ENCODE assay signal across 8 mouse cellular contexts in genomic region chr4:130828851-130829673, GRCm38 (mm10). TPM values are rescaled to one million over a fixed set of nuclear protein-coding genes. Genes with fewer than 3 reads are reported as not detected.
DNase-seq lines count a peak whose midpoint lies in the region; ATAC-seq and TF ChIP-seq lines count a peak whose summit lies in the region.

No protein-coding gene starts in this region.

- no peaks in the 10 kb centered on the region for H3K36me3 ChIP-seq in lung, embryonic 14.5 days (ENCODE audit: insufficient read depth)

- H3K4me1 ChIP-seq in lung, embryonic 14.5 days (ENCODE audit: insufficient read depth), result peaks cover 13% of the 10 kb centered on the region; the same call in 1 of the 2 replicates

- H3K9ac ChIP-seq in lung, embryonic 14.5 days, result peak overlapping the region; percentile 13; the same call in 1 of the 2 replicates

- no peak overlapping the region for H3K4me3 ChIP-seq in lung, embryonic 14.5 days (ENCODE audit: low read depth, low read length)

- DNase-seq in adrenal gland, adult 18-20 months (ENCODE audit: low spot score in 2 of 2), result peak; percentile 39 to 55
- DNase-seq in adrenal gland, adult 8-10 months, result no peak
- peak; percentile 84 for DNase-seq in embryo, embryonic 11 days
- peak; percentile 81 to 83 for DNase-seq in heart, adult 9 months (ENCODE audit: low spot score in 2 of 2)
- DNase-seq in kidney, adult 18-20 months, result peak; percentile 79
- peak; percentile 64 for DNase-seq in lung, embryonic 14.5 days
- DNase-seq in retina, postnatal 1 day, result peak; percentile 93
- DNase-seq in cerebellum, adult 9-11 months, result no peak

- H3K27me3 ChIP-seq in lung, embryonic 14.5 days (ENCODE audit: insufficient read depth, low read length), result no peaks in the 10 kb centered on the region

- no peak overlapping the region; the same call in 1 of the 2 replicates for H3K4me2 ChIP-seq in lung, embryonic 14.5 days

- ATAC-seq in lung, embryonic 14.5 days (ENCODE audit: insufficient read depth), result peak; percentile 73

- H3K27ac ChIP-seq in lung, embryonic 14.5 days (ENCODE audit: low read depth), result peak overlapping the region; percentile 60; the same call in 1 of the 2 replicates

- no peak for TF ChIP-seq CTCF in lung, embryonic 14.5 days (IDR thresholded peaks at IDR 0.05; ENCODE audit: low read depth)

- no peaks in the 10 kb centered on the region for H3K9me3 ChIP-seq in lung, embryonic 14.5 days (ENCODE audit: low read depth, low read length)

- 8% methylated on average over 18 of the region's 18 CpGs for WGBS in lung, embryonic 14.5 days

RNA-seq across cellular contexts. Expression of gene Sdc3, which starts 36.7 kb away (rescaled TPM):
- total RNA-seq in adrenal gland, adult 18-20 months (2021), result 100 to 1,000 TPM; 205 to 421 TPM
- total RNA-seq in adrenal gland, adult 8-10 months (2022), result 100 to 1,000 TPM; 332 to 626 (median 448) TPM
- polyA plus RNA-seq in lung, embryonic 14.5 days (2014; fragmentation: Nextera tagmentation; extraction: Ambion mirVana), result 19.1 and 20.3 TPM in 2 replicates

Comparison
In these comparisons a context has a peak if more than half of its experiments do, and no peak if none do; other contexts are left out.
1. DNase-seq: peak in adrenal gland, adult 18-20 months (2 of 2), embryo, embryonic 11 days (single experiment), heart, adult 9 months (2 of 2), kidney, adult 18-20 months (single experiment), lung, embryonic 14.5 days (single experiment) and retina, postnatal 1 day (single experiment); none in adrenal gland, adult 8-10 months (single experiment) and cerebellum, adult 9-11 months (single experiment).